Comparison of ENCODE assay signal across 8 mouse cellular contexts in genomic region chr11:94988780-94989561, GRCm38 (mm10). TPM values are rescaled to one million over a fixed set of nuclear protein-coding genes. Genes with fewer than 3 reads are reported as not detected.
A peak's percentile ranks its signal among the peaks of the same experiment; 100 is the strongest.
DNase-seq lines count a peak whose midpoint lies in the region; ATAC-seq lines count a peak whose summit lies in the region.

No protein-coding gene starts in this region.

- peaks cover 3% of the 10 kb centered on the region; the same call in 1 of the 2 replicates for H3K36me3 ChIP-seq in hindbrain, embryonic 10.5 days
- H3K36me3 ChIP-seq in macrophage (ENCODE audit: inconsistent target): no peaks in the 10 kb centered on the region

- no peak for ATAC-seq in megakaryocyte-erythroid progenitor cell, adult 5-6 weeks (replicated peaks; ENCODE audit: low FRiP score, low TSS enrichment, poor library complexity, severe bottlenecking)

- peaks cover 24% of the 10 kb centered on the region for H3K79me2 ChIP-seq in macrophage (ENCODE audit: inconsistent target)

- H3K4me1 ChIP-seq in hindbrain, embryonic 10.5 days (replicated peaks): peaks cover 79% of the 10 kb centered on the region

- peak overlapping the region; percentile 98 for H3K27ac ChIP-seq in hindbrain, embryonic 10.5 days
- H3K27ac ChIP-seq in macrophage: peak overlapping the region; percentile 85

- H3K27me3 ChIP-seq in hindbrain, embryonic 10.5 days (ENCODE audit: insufficient read depth, poor library complexity, severe bottlenecking): no peaks in the 10 kb centered on the region

- peak overlapping the region; percentile 96 for H3K4me3 ChIP-seq in hindbrain, embryonic 10.5 days
- H3K4me3 ChIP-seq in macrophage (ENCODE audit: inconsistent target): peak overlapping the region; percentile 33

- DNase-seq in layer of hippocampus, postnatal 10 days (ENCODE audit: low spot score in 2 of 2): peak; percentile 65 to 68
- no peak for DNase-seq in layer of hippocampus, adult 18-20 months (ENCODE audit: low spot score in 2 of 2)
- DNase-seq in NIH3T3 (ENCODE audit: low read depth): peak; percentile 81
- DNase-seq in fibroblast of lung, adult 2 months (ENCODE audit: low read depth): peak; percentile 93
- DNase-seq in hindbrain, embryonic 10.5 days (ENCODE audit: low spot score): peak; percentile 22
- DNase-seq in kidney, postnatal 14 days: no peak

- no peaks in the 10 kb centered on the region for H3K9me3 ChIP-seq in hindbrain, embryonic 10.5 days

- WGBS in hindbrain, embryonic 10.5 days: 21% methylated on average over 10 of the region's 10 CpGs
- 31% methylated on average over 10 of the region's 10 CpGs for WGBS in macrophage (ENCODE audit: missing documents)

RNA-seq across cellular contexts. Expression of gene Ppp1r9b, which starts 1.9 kb away (rescaled TPM):
- 100 to 1,000 TPM; 501 TPM for total RNA-seq in layer of hippocampus, postnatal 10 days (2021)
- total RNA-seq in layer of hippocampus, adult 18-20 months (2021): 1,000 to 10,000 TPM in 1 of 2 experiments, 100 to 1,000 TPM in 1; 993 to 1,036 TPM
- 10.4 and 11.8 TPM in 2 replicates for polyA plus RNA-seq in hindbrain, embryonic 10.5 days (2016; fragmentation: Nextera tagmentation; extraction: Ambion mirVana)
- total RNA-seq in macrophage (2018; cell fraction: chromatin; rRNA removed): 100 to 1,000 TPM in 14 of 26 experiments, 10 to 100 TPM in 12; 42.2 to 154 (median 107) TPM
- 100 to 1,000 TPM in 25 of 26 experiments, 10 to 100 TPM in 1; 96.9 to 198 (median 152) TPM for total RNA-seq in macrophage (2018; cell fraction: cytosol; rRNA removed)
- 100 to 1,000 TPM in 23 of 26 experiments, 10 to 100 TPM in 3; 84.9 to 292 (median 161) TPM for total RNA-seq in macrophage (2018; cell fraction: nucleus; rRNA removed)
- 88.9 to 176 TPM (median 99.7 TPM) in 3 replicates for polyA plus RNA-seq in macrophage (2018)
- total RNA-seq in megakaryocyte-erythroid progenitor cell, adult 5-6 weeks (2014; fragmentation: Nextera tagmentation): 121 and 137 TPM in 2 replicates
- total RNA-seq in megakaryocyte-erythroid progenitor cell, adult 5-6 weeks (2017): 174 and 229 TPM in 2 replicates

RNA-seq across cellular contexts. Expression of gene Sgca, which starts 12.8 kb away (rescaled TPM):
- total RNA-seq in layer of hippocampus, postnatal 10 days (2021): under 1 TPM; 0.66 to 0.78 TPM
- under 1 TPM in 1 of 2 experiments, not detected in 1; 0.27 TPM for total RNA-seq in layer of hippocampus, adult 18-20 months (2021)
- polyA plus RNA-seq in hindbrain, embryonic 10.5 days (2016; fragmentation: Nextera tagmentation; extraction: Ambion mirVana): 0.10 TPM in 1 of 2 replicates, not detected in the other
- total RNA-seq in macrophage (2018; cell fraction: chromatin; rRNA removed): under 1 TPM in 1 of 26 experiments, not detected in 25; 0.51 TPM
- not detected for total RNA-seq in macrophage (2018; cell fraction: cytosol; rRNA removed)
- total RNA-seq in macrophage (2018; cell fraction: nucleus; rRNA removed): 1 to 10 TPM in 2 of 26 experiments, not detected in 24; 1.5 to 1.6 TPM
- not detected in 3 replicates for polyA plus RNA-seq in macrophage (2018)
- total RNA-seq in megakaryocyte-erythroid progenitor cell, adult 5-6 weeks (2014; fragmentation: Nextera tagmentation): not detected in 2 replicates
- not detected in 2 replicates for total RNA-seq in megakaryocyte-erythroid progenitor cell, adult 5-6 weeks (2017)

RNA-seq across cellular contexts. Expression of gene Samd14, which starts 20.7 kb away (rescaled TPM):
- total RNA-seq in layer of hippocampus, postnatal 10 days (2021): 100 to 1,000 TPM; 107 TPM
- 10 to 100 TPM; 38.2 to 42.8 TPM for total RNA-seq in layer of hippocampus, adult 18-20 months (2021)
- 38.8 and 71.5 TPM in 2 replicates for polyA plus RNA-seq in hindbrain, embryonic 10.5 days (2016; fragmentation: Nextera tagmentation; extraction: Ambion mirVana)
- total RNA-seq in macrophage (2018; cell fraction: chromatin; rRNA removed): 1 to 10 TPM in 1 of 26 experiments, under 1 TPM in 3, not detected in 22; 0.22 to 2.7 (median 0.32) TPM
- under 1 TPM in 11 of 26 experiments, not detected in 15; under 0.01 to 0.13 (median 0.06) TPM for total RNA-seq in macrophage (2018; cell fraction: cytosol; rRNA removed)
- total RNA-seq in macrophage (2018; cell fraction: nucleus; rRNA removed): under 1 TPM in 7 of 26 experiments, not detected in 19; 0.15 to 0.89 (median 0.19) TPM
- polyA plus RNA-seq in macrophage (2018): 0.06 TPM in 2 of 3 replicates, not detected in the other
- total RNA-seq in megakaryocyte-erythroid progenitor cell, adult 5-6 weeks (2014; fragmentation: Nextera tagmentation): 69.9 and 89.1 TPM in 2 replicates
- 29.0 and 30.8 TPM in 2 replicates for total RNA-seq in megakaryocyte-erythroid progenitor cell, adult 5-6 weeks (2017)

RNA-seq across cellular contexts. Expression of gene Hils1, which starts 21.6 kb away (rescaled TPM):
- total RNA-seq in layer of hippocampus, postnatal 10 days (2021): not detected
- not detected for total RNA-seq in layer of hippocampus, adult 18-20 months (2021)
- not detected in 2 replicates for polyA plus RNA-seq in hindbrain, embryonic 10.5 days (2016; fragmentation: Nextera tagmentation; extraction: Ambion mirVana)
- not detected for total RNA-seq in macrophage (2018; cell fraction: chromatin; rRNA removed)
- total RNA-seq in macrophage (2018; cell fraction: cytosol; rRNA removed): not detected
- total RNA-seq in macrophage (2018; cell fraction: nucleus; rRNA removed): not detected
- not detected in 3 replicates for polyA plus RNA-seq in macrophage (2018)
- total RNA-seq in megakaryocyte-erythroid progenitor cell, adult 5-6 weeks (2014; fragmentation: Nextera tagmentation): not detected in 2 replicates
- not detected in 2 replicates for total RNA-seq in megakaryocyte-erythroid progenitor cell, adult 5-6 weeks (2017)

RNA-seq across cellular contexts. Expression of gene Pdk2, which starts 52.2 kb away (rescaled TPM):
- total RNA-seq in layer of hippocampus, postnatal 10 days (2021): 10 to 100 TPM; 48.9 to 49.7 TPM
- total RNA-seq in layer of hippocampus, adult 18-20 months (2021): 100 to 1,000 TPM; 137 to 142 TPM
- 10.7 and 15.2 TPM in 2 replicates for polyA plus RNA-seq in hindbrain, embryonic 10.5 days (2016; fragmentation: Nextera tagmentation; extraction: Ambion mirVana)
- 10 to 100 TPM in 1 of 26 experiments, 1 to 10 TPM in 14, under 1 TPM in 6, not detected in 5; 0.30 to 11.0 (median 3.0) TPM for total RNA-seq in macrophage (2018; cell fraction: chromatin; rRNA removed)
- total RNA-seq in macrophage (2018; cell fraction: cytosol; rRNA removed): 10 to 100 TPM in 8 of 26 experiments, 1 to 10 TPM in 18; 3.2 to 13.4 (median 5.8) TPM
- 10 to 100 TPM in 1 of 26 experiments, 1 to 10 TPM in 22, under 1 TPM in 3; 0.81 to 10.7 (median 2.4) TPM for total RNA-seq in macrophage (2018; cell fraction: nucleus; rRNA removed)
- 4.2 to 14.2 TPM (median 9.9 TPM) in 3 replicates for polyA plus RNA-seq in macrophage (2018)
- 16.9 and 21.5 TPM in 2 replicates for total RNA-seq in megakaryocyte-erythroid progenitor cell, adult 5-6 weeks (2014; fragmentation: Nextera tagmentation)
- 3.2 and 5.2 TPM in 2 replicates for total RNA-seq in megakaryocyte-erythroid progenitor cell, adult 5-6 weeks (2017)

Comparison
In these comparisons a context has a peak if more than half of its experiments do, and no peak if none do; other contexts are left out.
1. DNase-seq: peak in layer of hippocampus, postnatal 10 days (2 of 2), NIH3T3 (single experiment), fibroblast of lung, adult 2 months (single experiment) and hindbrain, embryonic 10.5 days (single experiment); none in layer of hippocampus, adult 18-20 months (0 of 2) and kidney, postnatal 14 days (single experiment).